Mouse (Mus musculus) adrenal gland, postnatal 25 days (tissue): ENCODE measurements around the gene Dclk1. TPM values are rescaled to one million over a fixed set of nuclear protein-coding genes. Genes with fewer than 3 reads are reported as not detected.

ENCODE experiments used
- DNase-seq: peaks from one replicate; pipeline ENCODE4 v3.0.0; 2021; ENCODE audit warnings: mixed read lengths
- total RNA-seq: library from RNA; stranded (reverse); gene quantifications from 2 replicates; pipeline ENCODE4 v1.2.3, GENCODE M21; 2021

The Dclk1 gene
- total RNA-seq, 1 experiment from 2014 or later, result 2.3 TPM

GRCm38 (mm10) chr3:55404751-55405150, 162.6 kb downstream of the Dclk1 start:
- no peak for DNase-seq

GRCm38 (mm10) chr3:55406616-55407015, 164.5 kb downstream of the Dclk1 start:
- no peak for DNase-seq

GRCm38 (mm10) chr3:55411547-55411946, 169.4 kb downstream of the Dclk1 start:
- no peak for DNase-seq

- no peak for DNase-seq
These were observed 173.4 kb downstream of the Dclk1 start for GRCm38 (mm10) chr3:55415527-55415950.

- no peak for DNase-seq
These were observed 176.7 kb downstream of the Dclk1 start for GRCm38 (mm10) chr3:55418845-55419244.

GRCm38 (mm10) chr3:55419334-55419733, 177.2 kb downstream of the Dclk1 start:
- no peak for DNase-seq

- no peak for DNase-seq
These were observed 178.4 kb downstream of the Dclk1 start for GRCm38 (mm10) chr3:55420436-55421083.

- DNase-seq, result no peak
These were observed 181.7 kb downstream of the Dclk1 start for GRCm38 (mm10) chr3:55423640-55424397.

- no peak for DNase-seq
These were observed 187.9 kb downstream of the Dclk1 start for GRCm38 (mm10) chr3:55430022-55430549.

GRCm38 (mm10) chr3:55431223-55431622, 189.1 kb downstream of the Dclk1 start:
- DNase-seq, result no peak

GRCm38 (mm10) chr3:55434276-55434675, 192.1 kb downstream of the Dclk1 start:
- DNase-seq, result no peak

GRCm38 (mm10) chr3:55438824-55439446, 196.8 kb downstream of the Dclk1 start:
- DNase-seq, result no peak

- no peak for DNase-seq
These were observed 198.2 kb downstream of the Dclk1 start for GRCm38 (mm10) chr3:55440342-55440741.

- no peak for DNase-seq
These were observed 200.0 kb downstream of the Dclk1 start for GRCm38 (mm10) chr3:55442012-55442645.

GRCm38 (mm10) chr3:55443271-55443670, 201.1 kb downstream of the Dclk1 start:
- DNase-seq, result no peak

- DNase-seq, result no peak
These were observed 201.6 kb downstream of the Dclk1 start for GRCm38 (mm10) chr3:55443725-55444124.

GRCm38 (mm10) chr3:55446681-55447080, 204.5 kb downstream of the Dclk1 start:
- no peak for DNase-seq

- DNase-seq, result peak; percentile 42
These were observed 205.6 kb downstream of the Dclk1 start for GRCm38 (mm10) chr3:55447486-55448460.

GRCm38 (mm10) chr3:55449148-55449547, 207.0 kb downstream of the Dclk1 start:
- no peak for DNase-seq

GRCm38 (mm10) chr3:55451035-55451434, 208.9 kb downstream of the Dclk1 start:
- no peak for DNase-seq

GRCm38 (mm10) chr3:55451877-55452276, 209.7 kb downstream of the Dclk1 start:
- no peak for DNase-seq
